In the genomic region with DNA sequence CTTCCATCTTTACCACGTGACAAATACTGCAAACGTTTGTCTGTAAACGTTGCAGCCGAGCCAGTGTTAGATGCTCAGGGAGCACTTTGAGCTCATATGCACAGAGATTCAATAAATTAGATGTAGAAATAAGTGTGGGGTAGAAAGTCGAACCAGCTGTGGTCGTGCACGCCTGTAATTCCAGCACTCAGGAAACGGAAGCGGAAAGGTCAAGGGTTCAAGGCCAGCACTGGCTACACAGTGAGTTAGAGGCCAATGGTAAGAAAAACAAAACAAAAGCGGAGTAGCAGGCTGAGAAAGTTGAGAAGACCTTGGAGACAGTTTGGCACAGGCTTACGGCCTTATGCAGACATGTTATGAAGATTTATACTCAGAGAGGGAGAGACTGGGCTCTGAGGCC, we compare ENCODE assay signal across 11 mouse cellular contexts.
DNase-seq lines count a peak whose midpoint lies in the region; ATAC-seq lines count a peak whose summit lies in the region.
"Had no signal": no experiment of that assay in that cellular context is flagged by ENCODE, and none has a peak within 500 bp of the region (broad histone marks: within the 10 kb centered on the region; RNA-seq: fewer than 3 reads in every experiment).

No protein-coding gene starts in this region.

- no peak overlapping the region for H3K9ac ChIP-seq in hindbrain, embryonic 16.5 days (ENCODE audit: low read depth, low read length)
- H3K9ac ChIP-seq in kidney, embryonic 15.5 days, result no peak overlapping the region
- H3K9ac ChIP-seq: embryonic facial prominence, embryonic 15.5 days; heart, embryonic 15.5 days; liver, embryonic 14.5 days had no signal

- DNase-seq in hindbrain, embryonic 10.5 days (ENCODE audit: low spot score), result peak; percentile 52
- peak; percentile 5 to 25 for DNase-seq in adrenal gland, postnatal 4 days (ENCODE audit: low spot score in 2 of 2)
- peak; percentile 13 for DNase-seq in lung, postnatal 36 days
- no peak for DNase-seq in thymus, postnatal 14 days
- DNase-seq in layer of hippocampus, adult 8-10 months (ENCODE audit: low spot score in 2 of 2), result no peak

- H3K27ac ChIP-seq in hindbrain, embryonic 10.5 days, result no peak overlapping the region
- no peak overlapping the region for H3K27ac ChIP-seq in hindbrain, embryonic 16.5 days (ENCODE audit: low read depth, low read length)
- peak overlapping the region; percentile 69 for H3K27ac ChIP-seq in kidney, embryonic 15.5 days
- H3K27ac ChIP-seq: embryonic facial prominence, embryonic 15.5 days; heart, embryonic 15.5 days; liver, embryonic 14.5 days had no signal

- no peaks in the 10 kb centered on the region for H3K36me3 ChIP-seq in hindbrain, embryonic 10.5 days
- no peaks in the 10 kb centered on the region for H3K36me3 ChIP-seq in hindbrain, embryonic 16.5 days (ENCODE audit: control insufficient read depth, insufficient read depth, low read length)
- no peaks in the 10 kb centered on the region for H3K36me3 ChIP-seq in kidney, embryonic 15.5 days
- H3K36me3 ChIP-seq: embryonic facial prominence, embryonic 15.5 days; heart, embryonic 15.5 days had no signal

- H3K9me3 ChIP-seq in hindbrain, embryonic 10.5 days, result no peaks in the 10 kb centered on the region
- no peaks in the 10 kb centered on the region for H3K9me3 ChIP-seq in hindbrain, embryonic 16.5 days (ENCODE audit: control insufficient read depth, low read length)
- no peaks in the 10 kb centered on the region for H3K9me3 ChIP-seq in kidney, embryonic 15.5 days (replicated peaks)
- H3K9me3 ChIP-seq: embryonic facial prominence, embryonic 15.5 days; heart, embryonic 15.5 days had no signal

- no peak overlapping the region for H3K4me2 ChIP-seq in hindbrain, embryonic 16.5 days (ENCODE audit: low read length)
- no peak overlapping the region for H3K4me2 ChIP-seq in kidney, embryonic 15.5 days
- H3K4me2 ChIP-seq: embryonic facial prominence, embryonic 15.5 days; heart, embryonic 15.5 days had no signal

- no peak overlapping the region for H3K4me3 ChIP-seq in hindbrain, embryonic 10.5 days
- H3K4me3 ChIP-seq in hindbrain, embryonic 16.5 days (ENCODE audit: low read length), result no peak overlapping the region
- no peak overlapping the region for H3K4me3 ChIP-seq in kidney, embryonic 15.5 days (replicated peaks)
- H3K4me3 ChIP-seq: embryonic facial prominence, embryonic 15.5 days; heart, embryonic 15.5 days had no signal

- peaks cover 3% of the 10 kb centered on the region; the same call in 1 of the 2 replicates for H3K4me1 ChIP-seq in hindbrain, embryonic 10.5 days (replicated peaks)
- no peaks in the 10 kb centered on the region for H3K4me1 ChIP-seq in hindbrain, embryonic 16.5 days (ENCODE audit: control insufficient read depth, insufficient read depth, low read depth, low read length)
- peaks cover 23% of the 10 kb centered on the region for H3K4me1 ChIP-seq in kidney, embryonic 15.5 days
- H3K4me1 ChIP-seq: embryonic facial prominence, embryonic 15.5 days had no signal

- H3K27me3 ChIP-seq in hindbrain, embryonic 10.5 days (ENCODE audit: insufficient read depth, poor library complexity, severe bottlenecking), result no peaks in the 10 kb centered on the region
- H3K27me3 ChIP-seq in hindbrain, embryonic 16.5 days (replicated peaks; ENCODE audit: control insufficient read depth, insufficient read depth, low read length), result no peaks in the 10 kb centered on the region
- no peaks in the 10 kb centered on the region for H3K27me3 ChIP-seq in kidney, embryonic 15.5 days
- H3K27me3 ChIP-seq: embryonic facial prominence, embryonic 15.5 days; heart, embryonic 15.5 days had no signal

- no peak for ATAC-seq in hindbrain, embryonic 16.5 days
- peak; percentile 95 for ATAC-seq in kidney, embryonic 15.5 days (replicated peaks; ENCODE audit: low FRiP score)
- no peak for ATAC-seq in activated CD4-positive, CD25-positive, alpha-beta regulatory T cell, adult 4 months

- 68% methylated on average over 11 of the region's 11 CpGs for WGBS in hindbrain, embryonic 10.5 days
- 71% methylated on average over 11 of the region's 11 CpGs for WGBS in hindbrain, embryonic 16.5 days
- 14% methylated on average over 11 of the region's 11 CpGs for WGBS in kidney, embryonic 15.5 days

Comparison
In these comparisons a context has a peak if more than half of its experiments do, and no peak if none do; other contexts are left out.
1. DNase-seq: peak in hindbrain, embryonic 10.5 days (single experiment), adrenal gland, postnatal 4 days (2 of 2) and lung, postnatal 36 days (single experiment); none in thymus, postnatal 14 days (single experiment) and layer of hippocampus, adult 8-10 months (0 of 2).